Mouse (Mus musculus) stomach, embryonic 16.5 days (tissue): ENCODE results near the gene Lrp11. TPM values are rescaled to one million over a fixed set of nuclear protein-coding genes. Genes with fewer than 3 reads are reported as not detected.
"Not testable (repeated sequence)": the region's sequence is repeated elsewhere in the genome, so short reads cannot be mapped to it uniquely, and the experiment has no call there.

Experiments
- ATAC-seq: fragments of 200-750 bp; cut with Nextera tagmentation; 2 replicates; pipeline ENCODE4 v1.8.0; 2017; ENCODE audit warnings: moderate number of reproducible peaks, moderate TSS enrichment; ENCODE audit not compliant: insufficient read depth, low FRiP score
- H3K27ac ChIP-seq: fragments of 300-500 bp; sonication (generic); 2 replicates; pipeline ENCODE4 v1.5.1; 2014; ENCODE audit warnings: low read length
- H3K27me3 ChIP-seq: fragments of 300-500 bp; sonication (generic); 2 replicates; pipeline ENCODE4 v1.6.1; 2014; ENCODE audit warnings: low read length, control low read depth, mixed read lengths; ENCODE audit not compliant: control insufficient read depth, insufficient read depth
- H3K36me3 ChIP-seq: fragments of 300-500 bp; sonication (generic); 2 replicates; pipeline ENCODE4 v1.6.1; 2014; ENCODE audit warnings: low read length; ENCODE audit not compliant: control insufficient read depth, insufficient read depth
- H3K4me1 ChIP-seq: fragments of 300-500 bp; sonication (generic); 2 replicates; pipeline ENCODE4 v1.6.1; 2014; ENCODE audit warnings: low read length, control low read depth, mixed read lengths; ENCODE audit not compliant: control insufficient read depth, insufficient read depth
- H3K4me2 ChIP-seq: fragments of 300-500 bp; sonication (generic); 2 replicates; pipeline ENCODE4 v1.6.1; 2014; ENCODE audit warnings: low read depth, low read length, mixed read lengths
- H3K4me3 ChIP-seq: fragments of 300-500 bp; sonication (generic); replicated peaks from 2 replicates; pipeline ENCODE4 v1.5.1; 2014; ENCODE audit warnings: mild to moderate bottlenecking, low read length
- H3K9ac ChIP-seq: fragments of 300-500 bp; sonication (generic); 2 replicates; pipeline ENCODE4 v1.6.1; 2014; ENCODE audit warnings: low read length
- H3K9me3 ChIP-seq: fragments of 300-500 bp; sonication (generic); replicated peaks from 2 replicates; pipeline ENCODE4 v1.6.1; 2016; ENCODE audit warnings: low read length, control low read depth; ENCODE audit not compliant: control insufficient read depth
- WGBS: fragments of 180-500 bp; shearing (Covaris S2); extraction: QIAGEN DNeasy Blood & Tissue Kit; methylation state at CpG from one replicate; pipeline ENCODE4 v1.1.7; 2014; 5-methylcytosine and 5-hydroxymethylcytosine counted together
- polyA plus RNA-seq: library from polyadenylated mRNA; unstranded; fragments of >200 nt; fragmentation: Nextera tagmentation; extraction: Ambion mirVana; gene quantifications from 2 replicates; pipeline ENCODE4 v1.2.1, GENCODE M21; 2015

The Lrp11 gene
- polyA plus RNA-seq, 1 experiment from 2014 or later = 2.9 TPM

GRCm38 (mm10) chr10:7617556-7617955 is 28.0 kb downstream of the Lrp11 start:
- H3K9me3 ChIP-seq, H3K4me2 ChIP-seq, H3K27me3 ChIP-seq, ATAC-seq, H3K9ac ChIP-seq, H3K36me3 ChIP-seq, H3K4me1 ChIP-seq, H3K4me3 ChIP-seq, H3K27ac ChIP-seq: not testable (repeated sequence)
- 69% methylated on average over 3 of the region's 3 CpGs for WGBS

DNA sequence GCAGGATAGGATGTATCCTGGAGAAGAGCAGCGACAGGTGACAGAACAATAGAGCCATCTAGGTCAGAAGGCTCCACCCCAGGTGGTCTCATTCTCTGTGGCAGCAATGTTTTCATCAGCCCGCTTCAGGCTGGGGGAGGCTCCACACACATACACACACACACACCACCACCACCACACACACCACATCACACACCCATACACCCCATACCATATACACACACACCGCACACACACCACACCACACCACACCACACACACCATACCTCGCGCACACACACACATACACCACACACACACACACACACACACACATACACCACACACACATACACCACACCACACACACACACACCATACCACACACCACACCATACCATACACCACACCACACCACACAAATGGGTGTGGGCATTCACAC is 30.2 kb downstream of the Lrp11 start:
- ATAC-seq = no peak; the same call in 1 of the 2 replicates
- Histone ChIP-seq H3K9me3 (peaks cover under 1% of the 10 kb centered on the region; the same call in 1 of the 2 replicates), H3K27ac (no peak overlapping the region), H3K4me1 (no peaks in the 10 kb centered on the region), H3K4me3 (no peak overlapping the region), H3K9ac (no peak overlapping the region), H3K27me3 (no peaks in the 10 kb centered on the region), H3K36me3 (no peaks in the 10 kb centered on the region), H3K4me2 (no peak overlapping the region)
- 81% methylated on average over 5 of the region's 5 CpGs for WGBS

GRCm38 (mm10) chr10:7620723-7621122 is 31.1 kb downstream of the Lrp11 start:
- Histone ChIP-seq H3K9ac (no peak overlapping the region), H3K36me3 (no peaks in the 10 kb centered on the region), H3K4me2 (no peak overlapping the region), H3K27ac (no peak overlapping the region), H3K9me3 (no peaks in the 10 kb centered on the region), H3K4me1 (no peaks in the 10 kb centered on the region), H3K27me3 (no peaks in the 10 kb centered on the region), H3K4me3 (no peak overlapping the region)
- no peak for ATAC-seq
- 85% methylated on average over 5 of the region's 5 CpGs for WGBS

GRCm38 (mm10) chr10:7622378-7622777 is 32.8 kb downstream of the Lrp11 start:
- Histone ChIP-seq H3K27me3 (no peaks in the 10 kb centered on the region), H3K4me3 (no peak overlapping the region), H3K4me2 (no peak overlapping the region), H3K36me3 (no peaks in the 10 kb centered on the region), H3K4me1 (no peaks in the 10 kb centered on the region), H3K27ac (no peak overlapping the region), H3K9me3 (no peaks in the 10 kb centered on the region), H3K9ac (no peak overlapping the region)
- ATAC-seq = no peak
- WGBS = 81% methylated on average over 3 of the region's 3 CpGs

DNA sequence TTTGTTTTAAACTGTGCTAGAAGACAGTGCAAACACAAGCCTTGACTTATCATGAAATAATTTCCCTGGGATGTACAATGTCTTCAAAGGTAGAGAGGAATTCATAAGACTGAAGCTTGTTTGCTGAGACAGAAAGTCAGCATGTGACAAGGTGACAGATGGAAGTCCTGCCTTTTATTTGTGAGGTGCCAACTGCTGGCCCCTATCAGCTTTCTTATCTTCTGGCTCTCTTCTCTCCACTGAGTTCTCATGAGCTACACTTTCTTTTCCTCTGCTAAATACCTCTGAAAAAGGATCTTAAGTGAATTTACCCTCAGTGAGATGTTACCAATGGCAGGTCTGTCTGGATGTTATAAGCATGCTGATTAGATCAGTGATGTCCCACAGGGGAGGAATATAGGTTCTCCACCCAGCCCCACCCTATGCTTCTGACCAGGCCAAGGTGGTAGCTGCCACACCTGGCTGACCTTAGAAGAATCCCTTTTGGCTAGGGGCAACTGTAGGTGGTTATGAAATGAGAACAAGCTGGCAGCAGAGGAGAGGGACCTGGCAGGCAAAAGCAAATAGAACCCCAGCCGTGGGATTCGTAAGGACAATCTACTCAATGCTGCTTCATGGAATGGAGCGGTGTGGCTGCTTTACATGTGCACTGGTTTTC is 34.4 kb downstream of the Lrp11 start:
- ATAC-seq = no peak
- Histone ChIP-seq H3K27ac (no peak overlapping the region), H3K4me2 (no peak overlapping the region), H3K36me3 (no peaks in the 10 kb centered on the region), H3K4me1 (no peaks in the 10 kb centered on the region), H3K9ac (no peak overlapping the region), H3K27me3 (no peaks in the 10 kb centered on the region), H3K4me3 (no peak overlapping the region), H3K9me3 (no peaks in the 10 kb centered on the region)
- 89% methylated on average over 3 of the region's 3 CpGs for WGBS

- H3K27ac ChIP-seq = no peak overlapping the region
- H3K9ac ChIP-seq = no peak overlapping the region
- H3K27me3 ChIP-seq = no peaks in the 10 kb centered on the region
- no peak overlapping the region for H3K4me3 ChIP-seq
- H3K9me3 ChIP-seq = no peaks in the 10 kb centered on the region
- no peak overlapping the region for H3K4me2 ChIP-seq
- no peak for ATAC-seq
- WGBS = 93% methylated on average over 4 of the region's 4 CpGs
- H3K4me1 ChIP-seq = no peaks in the 10 kb centered on the region
- 0 out of 2 replicates have a peak, but pooled peaks cover 4% of the 10 kb centered on the region for H3K36me3 ChIP-seq
Observed at GRCm38 (mm10) chr10:7629092-7629491, 39.5 kb downstream of the Lrp11 start.

DNA sequence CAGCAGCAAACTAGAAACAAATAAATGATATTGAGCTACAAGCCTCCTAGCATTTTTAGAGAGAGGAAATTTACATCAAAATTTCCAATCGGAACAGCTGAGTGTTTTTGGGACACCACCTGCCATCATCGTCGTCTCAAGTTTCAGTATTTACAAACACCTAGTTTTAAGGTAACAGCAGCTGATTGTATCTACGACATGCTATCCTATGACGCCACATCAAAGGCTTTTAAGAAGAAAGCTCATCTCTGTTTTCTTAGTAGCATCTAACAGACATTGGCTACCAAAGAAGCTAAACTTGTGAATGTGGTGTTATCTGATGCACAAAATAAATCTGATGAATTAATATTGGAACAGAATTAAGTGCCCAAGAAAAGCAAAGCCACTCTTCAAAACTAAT is 40.7 kb downstream of the Lrp11 start:
- no peaks in the 10 kb centered on the region for H3K4me1 ChIP-seq
- H3K27me3 ChIP-seq = no peaks in the 10 kb centered on the region
- no peaks in the 10 kb centered on the region for H3K9me3 ChIP-seq
- 90% methylated on average over 5 of the region's 5 CpGs for WGBS
- no peak overlapping the region for H3K27ac ChIP-seq
- no peak overlapping the region for H3K9ac ChIP-seq
- no peak for ATAC-seq
- H3K4me2 ChIP-seq = no peak overlapping the region
- H3K4me3 ChIP-seq = no peak overlapping the region
- H3K36me3 ChIP-seq = 0 out of 2 replicates have a peak, but pooled peaks cover 4% of the 10 kb centered on the region

- Histone ChIP-seq H3K4me2 (no peak overlapping the region), H3K27me3 (no peaks in the 10 kb centered on the region), H3K4me3 (no peak overlapping the region), H3K9ac (no peak overlapping the region), H3K4me1 (no peaks in the 10 kb centered on the region), H3K27ac (no peak overlapping the region), H3K36me3 (0 out of 2 replicates have a peak, but pooled peaks cover 4% of the 10 kb centered on the region), H3K9me3 (no peaks in the 10 kb centered on the region)
- no peak for ATAC-seq
- WGBS = 58% methylated on average over 16 of the region's 16 CpGs
Observed at GRCm38 (mm10) chr10:7630951-7631720, 41.5 kb downstream of the Lrp11 start.

DNA sequence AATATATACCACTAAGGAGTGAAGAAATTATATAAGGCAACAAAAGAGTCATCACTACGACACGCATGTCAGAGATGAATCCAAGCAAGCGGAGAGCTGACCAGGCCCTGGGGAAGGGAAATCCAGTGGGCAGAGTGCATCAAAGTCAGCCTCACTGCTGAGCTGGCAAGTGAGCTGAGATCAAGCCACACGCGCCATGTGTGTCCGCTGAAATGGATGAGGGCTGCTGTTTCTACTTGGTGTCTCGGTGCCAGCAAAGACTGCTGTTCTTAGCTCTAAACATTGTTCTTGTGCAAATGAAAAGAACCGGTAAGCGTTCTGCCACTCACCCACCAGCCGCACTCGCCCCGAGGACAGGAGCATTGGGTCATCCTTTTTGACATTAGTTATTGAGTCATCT is 50.8 kb downstream of the Lrp11 start:
- H3K9ac ChIP-seq = no peak overlapping the region
- no peaks in the 10 kb centered on the region for H3K4me1 ChIP-seq
- H3K27ac ChIP-seq = no peak overlapping the region
- no peak for ATAC-seq
- H3K4me2 ChIP-seq = no peak overlapping the region
- no peak overlapping the region for H3K4me3 ChIP-seq
- no peaks in the 10 kb centered on the region for H3K9me3 ChIP-seq
- WGBS = 95% methylated on average over 12 of the region's 12 CpGs
- H3K36me3 ChIP-seq = peaks cover 13% of the 10 kb centered on the region; the same call in 1 of the 2 replicates
- no peaks in the 10 kb centered on the region for H3K27me3 ChIP-seq
